Mouse (Mus musculus): ENCODE measurements around the gene Angel2. TPM values are rescaled to one million over a fixed set of nuclear protein-coding genes. Genes with fewer than 3 reads are reported as not detected.

Angel2 gene
- total RNA-seq, 1 experiment: 21.9 TPM

DNA sequence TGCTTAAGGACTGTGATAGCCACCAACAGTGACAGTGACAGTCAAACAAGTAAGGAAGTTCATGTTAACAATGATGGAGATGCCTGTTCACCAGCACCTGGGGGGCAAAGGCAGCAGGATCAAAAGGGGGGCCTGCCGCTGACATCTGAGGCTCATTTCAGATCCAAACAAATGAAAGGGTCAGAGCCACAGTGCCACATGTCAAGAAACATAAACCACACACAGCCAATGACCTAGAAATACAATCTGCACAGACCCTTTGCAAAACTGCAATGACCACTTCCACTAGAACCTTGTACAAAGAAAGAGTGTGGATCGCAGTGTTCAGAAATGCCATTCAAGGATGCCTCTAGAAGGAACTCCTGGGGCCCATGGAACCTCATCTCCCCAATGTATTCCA is 36.9 kb upstream of the Angel2 start:
- no peaks in the 10 kb centered on the region for H3K4me1 ChIP-seq (ENCODE audit: control insufficient read depth in 2 of 2, insufficient read depth in 2 of 2, low read length in 2 of 2, poor library complexity in 1 of 2)
- H3K9ac ChIP-seq (ENCODE audit: insufficient read depth, low read depth, low read length, poor library complexity, severe bottlenecking): no peak overlapping the region
- H3K36me3 ChIP-seq (ENCODE audit: control insufficient read depth, insufficient read depth, low read length, poor library complexity, severe bottlenecking): peaks cover 6% of the 10 kb centered on the region; the same call in 1 of the 2 replicates
- in situ Hi-C loops (cut with MboI; ENCODE audit: low sequenced_read_pairs in 2 of 2, unreplicated experiment in 2 of 2): no loop called here
- no peak for DNase-seq (ENCODE audit: low read depth, low spot score)
- H3K4me3 ChIP-seq (ENCODE audit: insufficient read depth in 1 of 2, low read depth in 1 of 2, low read length in 2 of 2, poor library complexity in 1 of 2, severe bottlenecking in 1 of 2): no peak overlapping the region
- TF ChIP-seq CHD2 (IDR thresholded peaks at IDR 0.05; ENCODE audit: low read depth, low read length): no peak
- no peak for TF ChIP-seq ZC3H11A (IDR thresholded peaks at IDR 0.05; ENCODE audit: borderline replicate concordance, low read depth, low read length)
- TF ChIP-seq HCFC1 (IDR thresholded peaks at IDR 0.05; ENCODE audit: borderline replicate concordance, insufficient read depth, low read length): no peak
- TF ChIP-seq ZNF384 (IDR thresholded peaks at IDR 0.05; ENCODE audit: low read depth, low read length): no peak
- no peak for TF ChIP-seq MAFK (IDR thresholded peaks at IDR 0.05; ENCODE audit: insufficient read depth, low read depth, low read length)
- H3K27ac ChIP-seq (ENCODE audit: insufficient read depth, low read depth, low read length, poor library complexity, severe bottlenecking): no peak overlapping the region
- H3K9me3 ChIP-seq (ENCODE audit: control insufficient read depth, insufficient read depth, low read depth, low read length): no peaks in the 10 kb centered on the region

DNA sequence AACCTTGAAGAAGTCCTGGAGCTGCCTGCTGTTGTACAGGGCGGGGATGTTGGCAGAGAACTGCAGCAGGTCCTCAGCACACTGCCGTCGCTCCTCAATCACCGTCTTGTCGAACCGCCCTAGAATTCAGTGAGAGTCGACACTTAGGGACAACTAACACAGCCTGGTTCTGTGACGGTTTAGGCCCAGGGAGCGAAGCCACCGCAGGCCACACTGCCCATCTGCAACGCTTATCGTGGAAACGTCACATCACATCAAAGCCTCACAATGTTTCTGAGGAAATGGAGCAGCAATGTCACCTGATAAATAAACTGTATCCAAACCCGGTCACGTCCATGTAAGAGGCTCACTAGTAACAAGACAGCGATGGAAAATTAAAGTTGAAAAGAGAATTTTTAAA is 36.3 kb upstream of the Angel2 start:
- Histone ChIP-seq H3K9me3 (ENCODE audit: control insufficient read depth, insufficient read depth, low read depth, low read length) (no peaks in the 10 kb centered on the region), H3K4me3 (ENCODE audit: insufficient read depth in 1 of 2, low read depth in 1 of 2, low read length in 2 of 2, poor library complexity in 1 of 2, severe bottlenecking in 1 of 2) (no peak overlapping the region), H3K9ac (ENCODE audit: insufficient read depth, low read depth, low read length, poor library complexity, severe bottlenecking) (no peak overlapping the region), H3K27ac (ENCODE audit: insufficient read depth, low read depth, low read length, poor library complexity, severe bottlenecking) (no peak overlapping the region), H3K4me1 (ENCODE audit: control insufficient read depth in 2 of 2, insufficient read depth in 2 of 2, low read length in 2 of 2, poor library complexity in 1 of 2) (no peaks in the 10 kb centered on the region), H3K36me3 (ENCODE audit: control insufficient read depth, insufficient read depth, low read length, poor library complexity, severe bottlenecking) (peaks cover 6% of the 10 kb centered on the region; the same call in 1 of the 2 replicates)
- TF ChIP-seq ZC3H11A (IDR thresholded peaks at IDR 0.05; ENCODE audit: borderline replicate concordance, low read depth, low read length) (no peak), ZNF384 (IDR thresholded peaks at IDR 0.05; ENCODE audit: low read depth, low read length) (no peak), CHD2 (IDR thresholded peaks at IDR 0.05; ENCODE audit: low read depth, low read length) (no peak), HCFC1 (IDR thresholded peaks at IDR 0.05; ENCODE audit: borderline replicate concordance, insufficient read depth, low read length) (no peak), MAFK (IDR thresholded peaks at IDR 0.05; ENCODE audit: insufficient read depth, low read depth, low read length) (no peak)
- in situ Hi-C loops (cut with MboI; ENCODE audit: low sequenced_read_pairs in 2 of 2, unreplicated experiment in 2 of 2): no loop called here
- DNase-seq (ENCODE audit: low read depth, low spot score): no peak

DNA sequence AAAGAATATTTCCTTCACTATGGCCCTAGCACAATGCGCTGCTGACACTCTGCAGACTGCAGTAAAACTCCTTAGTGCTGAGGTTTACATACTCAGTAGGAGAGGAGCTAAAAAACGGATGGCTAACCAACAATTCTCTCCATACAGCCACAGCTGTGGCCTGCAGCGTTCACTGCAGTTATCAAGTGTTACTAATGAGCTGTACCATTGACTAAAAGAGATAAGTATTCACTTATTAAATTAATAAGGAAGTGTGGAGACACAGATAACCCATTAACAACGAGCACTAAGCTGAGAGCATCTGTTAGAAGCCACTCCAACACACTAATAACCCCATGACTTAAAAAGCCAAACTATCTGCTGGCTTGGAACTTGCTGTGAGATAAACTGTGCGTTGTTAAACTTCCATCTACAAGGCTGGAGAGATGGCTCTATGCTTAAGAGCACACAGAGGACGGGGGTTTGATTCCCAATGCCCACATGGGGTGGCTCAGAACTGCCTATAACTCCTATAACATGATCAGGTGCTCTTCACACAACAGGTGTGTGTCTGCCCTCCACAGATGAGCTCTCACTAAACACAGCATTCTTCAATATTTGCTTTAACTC is 31.2 kb upstream of the Angel2 start:
- TF ChIP-seq MAFK (IDR thresholded peaks at IDR 0.05; ENCODE audit: insufficient read depth, low read depth, low read length): no peak
- TF ChIP-seq ZNF384 (IDR thresholded peaks at IDR 0.05; ENCODE audit: low read depth, low read length): no peak
- no peak for TF ChIP-seq CHD2 (IDR thresholded peaks at IDR 0.05; ENCODE audit: low read depth, low read length)
- TF ChIP-seq ZC3H11A (IDR thresholded peaks at IDR 0.05; ENCODE audit: borderline replicate concordance, low read depth, low read length): no peak
- TF ChIP-seq HCFC1 (IDR thresholded peaks at IDR 0.05; ENCODE audit: borderline replicate concordance, insufficient read depth, low read length): no peak
- no peaks in the 10 kb centered on the region for H3K4me1 ChIP-seq (ENCODE audit: control insufficient read depth in 2 of 2, insufficient read depth in 2 of 2, low read length in 2 of 2, poor library complexity in 1 of 2)
- in situ Hi-C loops (cut with MboI; ENCODE audit: low sequenced_read_pairs in 2 of 2, unreplicated experiment in 2 of 2): no loop called here
- H3K27ac ChIP-seq (ENCODE audit: insufficient read depth, low read depth, low read length, poor library complexity, severe bottlenecking): no peak overlapping the region
- peaks cover 8% of the 10 kb centered on the region; the same call in 1 of the 2 replicates for H3K36me3 ChIP-seq (ENCODE audit: control insufficient read depth, insufficient read depth, low read length, poor library complexity, severe bottlenecking)
- no peak overlapping the region for H3K4me3 ChIP-seq (ENCODE audit: insufficient read depth in 1 of 2, low read depth in 1 of 2, low read length in 2 of 2, poor library complexity in 1 of 2, severe bottlenecking in 1 of 2)
- H3K9ac ChIP-seq (ENCODE audit: insufficient read depth, low read depth, low read length, poor library complexity, severe bottlenecking): no peak overlapping the region
- no peaks in the 10 kb centered on the region for H3K9me3 ChIP-seq (ENCODE audit: control insufficient read depth, insufficient read depth, low read depth, low read length)
- no peak for DNase-seq (ENCODE audit: low read depth, low spot score)

DNA sequence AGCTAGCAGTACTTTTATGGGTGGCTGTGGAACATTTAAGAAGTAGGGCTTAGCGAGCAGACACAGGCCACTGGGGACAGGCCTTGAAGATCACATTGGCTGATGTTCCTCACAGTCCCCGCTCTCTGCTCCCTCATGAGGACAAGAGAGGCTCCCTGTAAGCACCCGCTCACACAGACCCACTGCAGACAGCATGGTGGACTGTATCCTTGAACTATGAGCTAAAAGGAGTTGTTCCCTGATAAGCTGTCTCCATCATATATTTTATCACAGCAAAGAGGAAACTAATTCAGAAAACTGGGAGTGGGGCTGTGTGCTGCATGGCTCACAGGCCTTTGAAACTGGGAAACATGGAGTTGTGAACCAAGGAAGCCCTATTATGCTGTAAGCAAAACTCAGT is 26.7 kb upstream of the Angel2 start:
- Histone ChIP-seq H3K9ac (ENCODE audit: insufficient read depth, low read depth, low read length, poor library complexity, severe bottlenecking) (no peak overlapping the region), H3K9me3 (ENCODE audit: control insufficient read depth, insufficient read depth, low read depth, low read length) (no peaks in the 10 kb centered on the region), H3K36me3 (ENCODE audit: control insufficient read depth, insufficient read depth, low read length, poor library complexity, severe bottlenecking) (peaks cover 7% of the 10 kb centered on the region; the same call in 1 of the 2 replicates), H3K4me1 (ENCODE audit: control insufficient read depth in 2 of 2, insufficient read depth in 2 of 2, low read length in 2 of 2, poor library complexity in 1 of 2) (no peaks in the 10 kb centered on the region), H3K4me3 (ENCODE audit: insufficient read depth in 1 of 2, low read depth in 1 of 2, low read length in 2 of 2, poor library complexity in 1 of 2, severe bottlenecking in 1 of 2) (no peak overlapping the region), H3K27ac (ENCODE audit: insufficient read depth, low read depth, low read length, poor library complexity, severe bottlenecking) (no peak overlapping the region)
- DNase-seq (ENCODE audit: low read depth, low spot score): no peak
- TF ChIP-seq ZC3H11A (IDR thresholded peaks at IDR 0.05; ENCODE audit: borderline replicate concordance, low read depth, low read length) (no peak), HCFC1 (IDR thresholded peaks at IDR 0.05; ENCODE audit: borderline replicate concordance, insufficient read depth, low read length) (no peak), CHD2 (IDR thresholded peaks at IDR 0.05; ENCODE audit: low read depth, low read length) (no peak), ZNF384 (IDR thresholded peaks at IDR 0.05; ENCODE audit: low read depth, low read length) (no peak), MAFK (IDR thresholded peaks at IDR 0.05; ENCODE audit: insufficient read depth, low read depth, low read length) (no peak)
- in situ Hi-C loops (cut with MboI; ENCODE audit: low sequenced_read_pairs in 2 of 2, unreplicated experiment in 2 of 2): no loop called here

Data from ES-E14 (cell line).